Mouse (Mus musculus): ENCODE data around the gene Olfr518. TPM values are rescaled to one million over a fixed set of nuclear protein-coding genes. Genes with fewer than 3 reads are reported as not detected.

Gene Olfr518
- total RNA-seq (2014; fragmentation: Nextera tagmentation): not detected in 2 replicates
- total RNA-seq (2017): 0.16 TPM in 1 of 2 replicates, not detected in the other
- not detected in 2 replicates for polyA plus RNA-seq (2012)

DNA sequence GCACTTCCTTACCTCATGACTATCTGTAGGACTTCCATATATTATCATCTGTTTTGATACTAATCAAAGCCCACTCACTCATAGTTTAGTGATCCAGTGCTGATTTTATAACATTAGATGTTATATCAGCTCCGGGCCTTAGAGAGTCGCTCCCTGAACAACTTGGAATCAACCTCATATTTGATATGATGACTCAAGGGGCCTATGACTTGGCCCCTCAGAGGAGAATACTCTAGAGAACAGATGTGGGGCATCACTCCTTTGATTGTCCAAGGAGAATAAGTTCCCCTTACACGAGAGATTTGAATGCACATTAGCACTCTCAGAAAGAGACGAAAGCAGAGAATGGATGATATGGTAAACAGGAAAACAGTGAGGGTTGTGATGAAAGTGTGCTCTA is at the start of gene Olfr518:
Gene Olfr518, minus strand, starts transcription at position 101 of the 400 bp plus-strand sequence.
- Histone ChIP-seq H3K9me3 (replicated peaks) (no peaks in the 10 kb centered on the region), H3K4me1 (ENCODE audit: insufficient read depth, low read depth, low read length) (no peaks in the 10 kb centered on the region), H3K36me3 (replicated peaks) (no peaks in the 10 kb centered on the region), H3K27me3 (ENCODE audit: insufficient read depth, low read length) (0 out of 2 replicates have a peak, but pooled peaks cover 3% of the 10 kb centered on the region), H3K4me3 (ENCODE audit: low read depth, low read length) (no peak within 1 kb of the TSS)
- ATAC-seq (ENCODE audit: extremely low read depth, insufficient number of reproducible peaks, low FRiP score, poor library complexity, severe bottlenecking) (no peak), DNase-seq (ENCODE audit: low spot score) (no peak)
- no peak for TF ChIP-seq TAL1 (conservative IDR thresholded peaks at IDR 0.05; ENCODE audit: low read depth, low read length)
- no peak for TF ChIP-seq GATA1 (IDR thresholded peaks at IDR 0.05; ENCODE audit: borderline replicate concordance, low read length)
- no peak for TF ChIP-seq POLR2AphosphoS5 (IDR thresholded peaks at IDR 0.05; ENCODE audit: insufficient replicate concordance, low read depth, low read length)
- no peak for TF ChIP-seq GATA2 (IDR thresholded peaks at IDR 0.05; ENCODE audit: borderline replicate concordance, low read depth, low read length)
- TF ChIP-seq CTCF (IDR thresholded peaks at IDR 0.05; ENCODE audit: low read depth, low read length): no peak

DNA sequence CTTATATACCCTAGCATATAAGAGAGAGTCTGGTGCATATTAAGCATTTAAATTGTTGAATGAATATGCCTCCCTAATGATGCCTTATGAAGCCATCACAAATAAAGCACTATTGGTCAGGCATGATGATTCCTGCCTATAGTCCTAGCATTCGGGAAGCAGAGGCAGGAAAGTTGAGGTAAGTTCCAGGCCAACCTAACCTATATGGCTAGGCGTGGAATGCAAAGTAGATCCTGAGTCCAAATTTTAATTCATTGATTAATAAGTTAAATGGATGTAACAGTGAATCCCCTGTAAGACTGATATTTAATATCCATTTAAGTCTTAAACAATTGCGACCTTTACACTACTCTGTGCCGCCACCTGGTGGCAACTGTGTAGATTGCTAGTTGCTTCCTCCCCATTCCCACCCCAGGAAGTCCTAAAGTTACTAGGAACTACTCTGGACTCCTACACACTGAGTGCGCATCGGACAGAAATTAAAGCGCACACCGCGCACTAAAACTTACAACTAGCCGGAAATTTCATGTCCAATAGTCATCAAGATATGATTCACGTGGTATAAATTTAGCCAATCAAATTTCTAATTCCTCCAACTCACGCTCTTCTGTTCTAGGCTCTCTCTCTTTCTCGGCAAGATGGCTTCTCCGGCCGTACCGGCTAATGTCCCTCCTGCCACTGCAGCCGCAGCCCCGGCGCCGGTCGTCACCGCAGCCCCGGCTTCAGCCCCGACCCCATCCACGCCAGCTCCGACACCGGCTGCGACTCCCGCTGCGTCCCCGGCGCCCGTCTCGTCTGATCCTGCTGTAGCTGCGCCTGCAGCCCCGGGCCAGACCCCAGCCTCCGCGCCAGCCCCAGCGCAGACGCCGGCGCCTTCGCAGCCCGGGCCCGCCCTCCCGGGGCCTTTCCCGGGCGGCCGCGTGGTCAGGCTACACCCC is 49.3 kb upstream of the Olfr518 start, which contains the start of gene Eif3f:
Gene Eif3f, plus strand, starts transcription at position 624 of the 938 bp plus-strand sequence.
- TF ChIP-seq GATA2 (IDR thresholded peaks at IDR 0.05; ENCODE audit: borderline replicate concordance, low read depth, low read length) (no peak), CTCF (IDR thresholded peaks at IDR 0.05; ENCODE audit: low read depth, low read length) (peak; percentile 71)

DNA sequence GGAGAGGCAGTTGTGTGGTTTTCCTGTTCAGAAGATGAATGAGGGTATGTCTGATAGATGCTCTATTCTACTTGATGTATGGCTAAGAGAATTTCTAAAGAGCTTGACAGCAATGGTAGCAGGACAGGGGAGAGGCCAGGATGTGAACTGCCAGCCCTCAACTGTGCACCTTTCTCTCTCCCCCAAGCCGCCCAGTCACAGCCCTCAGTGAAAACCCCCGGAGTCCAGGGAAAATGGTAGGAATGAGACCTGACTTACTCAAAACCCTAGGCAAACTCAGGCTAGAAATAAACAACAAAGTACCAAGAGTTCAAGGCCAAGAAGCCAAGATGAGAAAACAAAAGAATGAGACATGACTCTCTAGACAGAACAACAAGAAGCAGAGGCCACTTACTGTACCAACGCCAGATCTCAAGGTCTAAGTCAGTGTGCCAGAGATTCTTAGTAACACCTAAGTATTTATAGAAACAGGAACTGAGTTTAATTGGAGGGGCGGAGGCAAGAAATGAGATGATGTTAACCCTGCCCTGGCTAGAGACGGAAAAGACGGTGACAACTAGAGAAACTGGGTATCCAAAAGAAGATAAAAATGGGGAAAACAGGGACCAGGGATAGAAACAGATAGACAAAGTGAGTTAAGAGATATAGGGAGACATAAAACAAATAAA is 45.1 kb upstream of the Olfr518 start, which contains the start of gene Nlrp10:
Gene Nlrp10, minus strand, starts transcription at position 453 of the 668 bp plus-strand sequence.
- peak within 1 kb of the TSS; percentile 58 for H3K4me3 ChIP-seq (ENCODE audit: low read depth, low read length)
- no peaks in the 10 kb centered on the region for H3K9me3 ChIP-seq (replicated peaks)
- peak; percentile 30 for DNase-seq (ENCODE audit: low spot score)
- ATAC-seq (ENCODE audit: extremely low read depth, insufficient number of reproducible peaks, low FRiP score, poor library complexity, severe bottlenecking): peak; percentile 54
- 0 out of 2 replicates have a peak, but pooled peaks cover 6% of the 10 kb centered on the region for H3K27me3 ChIP-seq (ENCODE audit: insufficient read depth, low read length)
- peaks cover 9% of the 10 kb centered on the region for H3K36me3 ChIP-seq (replicated peaks)
- H3K4me1 ChIP-seq (ENCODE audit: insufficient read depth, low read depth, low read length): peaks cover 36% of the 10 kb centered on the region
- TF ChIP-seq GATA2 (IDR thresholded peaks at IDR 0.05; ENCODE audit: borderline replicate concordance, low read depth, low read length): no peak
- TF ChIP-seq CTCF (IDR thresholded peaks at IDR 0.05; ENCODE audit: low read depth, low read length): no peak
- TF ChIP-seq POLR2AphosphoS5 (IDR thresholded peaks at IDR 0.05; ENCODE audit: insufficient replicate concordance, low read depth, low read length): no peak
- no peak for TF ChIP-seq TAL1 (conservative IDR thresholded peaks at IDR 0.05; ENCODE audit: low read depth, low read length)
- no peak for TF ChIP-seq GATA1 (IDR thresholded peaks at IDR 0.05; ENCODE audit: borderline replicate concordance, low read length)

More for the DNA sequence above, 49.3 kb upstream of the Olfr518 start, which contains the start of gene Eif3f:
- Histone ChIP-seq H3K27me3 (ENCODE audit: insufficient read depth, low read length) (0 out of 2 replicates have a peak, but pooled peaks cover 3% of the 10 kb centered on the region), H3K4me1 (ENCODE audit: insufficient read depth, low read depth, low read length) (peaks cover 48% of the 10 kb centered on the region), H3K4me3 (ENCODE audit: low read depth, low read length) (peak within 1 kb of the TSS; percentile 91), H3K36me3 (replicated peaks) (peaks cover 39% of the 10 kb centered on the region), H3K9me3 (replicated peaks) (no peaks in the 10 kb centered on the region)
- ATAC-seq (ENCODE audit: extremely low read depth, insufficient number of reproducible peaks, low FRiP score, poor library complexity, severe bottlenecking) (peak; percentile 90), DNase-seq (ENCODE audit: low spot score) (peak; percentile 94)

DNA sequence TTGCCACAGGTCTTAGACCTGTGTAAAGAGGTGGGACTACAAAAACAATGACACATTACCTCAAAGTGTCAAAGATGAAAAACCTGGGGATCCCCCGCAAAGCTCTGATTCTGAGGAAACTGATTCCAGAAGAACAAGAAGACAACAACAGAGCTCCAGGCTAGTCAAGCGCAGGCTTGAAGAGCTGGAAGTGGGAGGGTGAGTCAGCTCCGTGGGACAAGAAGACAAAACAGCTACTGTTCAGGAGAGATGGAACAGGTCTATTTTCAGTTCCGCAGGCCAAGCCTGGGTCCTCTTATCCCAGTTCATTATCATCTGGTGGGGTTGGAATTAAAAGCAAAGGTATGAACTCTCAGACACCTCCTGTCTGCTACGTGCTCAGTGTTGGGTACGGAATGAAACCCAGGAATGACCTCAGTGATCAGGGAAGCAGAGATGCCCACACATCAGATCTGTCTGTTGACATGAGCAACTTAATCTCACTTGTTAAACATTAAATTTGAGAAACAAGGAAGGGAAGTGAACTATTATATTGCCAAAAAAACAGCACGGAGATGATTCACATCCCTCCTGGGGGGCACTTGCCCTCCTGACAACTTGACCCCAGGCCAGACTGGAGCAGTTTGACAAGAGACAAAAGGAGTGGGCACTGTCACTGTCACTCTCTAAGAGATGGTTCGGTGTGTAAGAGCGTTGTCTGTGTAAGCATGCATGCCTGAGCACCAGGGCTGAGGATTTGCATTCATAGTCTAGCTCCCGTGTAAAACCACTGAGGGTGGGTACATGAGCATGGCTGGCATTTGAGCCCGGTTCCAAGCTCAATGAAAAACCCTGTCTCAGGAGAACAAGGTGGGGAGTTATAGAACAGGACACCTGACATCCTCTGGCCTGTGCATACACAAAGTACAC is 43.7 kb upstream of the Olfr518 start:
- peaks cover 34% of the 10 kb centered on the region for H3K4me1 ChIP-seq (ENCODE audit: insufficient read depth, low read depth, low read length)
- H3K4me3 ChIP-seq (ENCODE audit: low read depth, low read length): no peak overlapping the region
- H3K9me3 ChIP-seq (replicated peaks): no peaks in the 10 kb centered on the region
- H3K36me3 ChIP-seq (replicated peaks): peaks cover 11% of the 10 kb centered on the region
- ATAC-seq (ENCODE audit: extremely low read depth, insufficient number of reproducible peaks, low FRiP score, poor library complexity, severe bottlenecking): no peak
- H3K27me3 ChIP-seq (ENCODE audit: insufficient read depth, low read length): 0 out of 2 replicates have a peak, but pooled peaks cover 9% of the 10 kb centered on the region
- no peak for DNase-seq (ENCODE audit: low spot score)
- TF ChIP-seq TAL1 (conservative IDR thresholded peaks at IDR 0.05; ENCODE audit: low read depth, low read length) (no peak), POLR2AphosphoS5 (IDR thresholded peaks at IDR 0.05; ENCODE audit: insufficient replicate concordance, low read depth, low read length) (no peak), GATA2 (IDR thresholded peaks at IDR 0.05; ENCODE audit: borderline replicate concordance, low read depth, low read length) (no peak), GATA1 (IDR thresholded peaks at IDR 0.05; ENCODE audit: borderline replicate concordance, low read length) (no peak), CTCF (IDR thresholded peaks at IDR 0.05; ENCODE audit: low read depth, low read length) (no peak)

DNA sequence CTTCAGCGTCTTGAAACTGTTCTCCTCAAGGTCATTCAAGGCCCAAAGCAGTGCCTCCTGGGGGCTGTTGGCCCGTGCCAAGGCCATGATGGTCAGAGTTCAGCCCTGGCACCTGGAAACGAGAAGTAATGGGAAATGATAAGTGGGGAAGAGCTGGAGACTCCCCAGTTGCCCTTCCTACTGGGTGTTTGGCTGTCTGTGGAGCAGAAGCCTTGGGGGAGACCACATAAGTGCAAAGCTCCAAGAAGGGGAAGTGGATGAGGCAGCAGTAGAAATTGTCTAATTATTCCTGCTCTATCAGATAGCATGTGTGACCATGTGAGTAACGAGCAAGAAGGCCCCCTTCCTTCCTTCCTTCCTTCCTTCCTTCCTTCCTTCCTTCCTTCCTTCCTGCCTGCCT is 42.2 kb upstream of the Olfr518 start:
- peaks cover 34% of the 10 kb centered on the region for H3K4me1 ChIP-seq (ENCODE audit: insufficient read depth, low read depth, low read length)

More for the DNA sequence above, 42.2 kb upstream of the Olfr518 start:
- ATAC-seq (ENCODE audit: extremely low read depth, insufficient number of reproducible peaks, low FRiP score, poor library complexity, severe bottlenecking) (no peak), DNase-seq (ENCODE audit: low spot score) (no peak)
- Histone ChIP-seq H3K4me3 (ENCODE audit: low read depth, low read length) (no peak overlapping the region), H3K9me3 (replicated peaks) (no peaks in the 10 kb centered on the region), H3K36me3 (replicated peaks) (peaks cover 11% of the 10 kb centered on the region), H3K27me3 (ENCODE audit: insufficient read depth, low read length) (peaks cover 11% of the 10 kb centered on the region; the same call in 1 of the 2 replicates)
- TF ChIP-seq POLR2AphosphoS5 (IDR thresholded peaks at IDR 0.05; ENCODE audit: insufficient replicate concordance, low read depth, low read length) (no peak), CTCF (IDR thresholded peaks at IDR 0.05; ENCODE audit: low read depth, low read length) (no peak), GATA1 (IDR thresholded peaks at IDR 0.05; ENCODE audit: borderline replicate concordance, low read length) (no peak), GATA2 (IDR thresholded peaks at IDR 0.05; ENCODE audit: borderline replicate concordance, low read depth, low read length) (no peak), TAL1 (conservative IDR thresholded peaks at IDR 0.05; ENCODE audit: low read depth, low read length) (no peak)

Data from G1E (cell line).